Mouse (Mus musculus) bone marrow, adult 2 months (tissue): ENCODE data around the gene Rap1a. TPM values are rescaled to one million over a fixed set of nuclear protein-coding genes. Genes with fewer than 3 reads are reported as not detected.

Experiments used
- H3K27ac ChIP-seq: fragments of 200-500 bp; 2 replicates; pipeline ENCODE4 v1.5.1; 2012; ENCODE audit warnings: low read depth, mild to moderate bottlenecking, control low read depth, inconsistent platforms, low read length; ENCODE audit not compliant: control insufficient read depth, poor library complexity, insufficient read depth
- H3K4me1 ChIP-seq: fragments of 200-500 bp; 2 replicates; pipeline ENCODE4 v1.6.1; 2011; ENCODE audit warnings: low read length; ENCODE audit not compliant: control insufficient read depth, insufficient read depth
- H3K4me3 ChIP-seq: fragments of 200-500 bp; replicated peaks from 2 replicates; pipeline ENCODE3; 2011; ENCODE audit warnings: mild to moderate bottlenecking, low read depth, low read length, control low read depth; ENCODE audit not compliant: control insufficient read depth
- CTCF ChIP-seq: fragments of 200-500 bp; IDR thresholded peaks from 2 replicates; pipeline ENCODE4 v1.5.1; 2011; ENCODE audit warnings: low read length, control low read depth; ENCODE audit not compliant: control insufficient read depth, insufficient read depth
- POLR2A ChIP-seq: fragments of 200-500 bp; IDR thresholded peaks from 2 replicates; pipeline ENCODE4 v1.6.1; 2011; ENCODE audit warnings: low read depth, mild to moderate bottlenecking, control low read depth, low read length, borderline replicate concordance; ENCODE audit not compliant: control insufficient read depth
- WGBS: fragments of 180-500 bp; shearing (Covaris S2); methylation state at CpG from one replicate; pipeline ENCODE4 v1.1.7; 2018; 5-methylcytosine and 5-hydroxymethylcytosine counted together
- polyA plus RNA-seq: library from polyadenylated mRNA; stranded (reverse); fragments of >200 nt; gene quantifications from 2 replicates; pipeline ENCODE4 v1.2.4, GENCODE M21; 2011; ENCODE audit warnings: low replicate concordance; ENCODE audit not compliant: missing spikeins, insufficient read depth, insufficient read length

Rap1a gene
- polyA plus RNA-seq, 1 experiment: 91.9 TPM

DNA sequence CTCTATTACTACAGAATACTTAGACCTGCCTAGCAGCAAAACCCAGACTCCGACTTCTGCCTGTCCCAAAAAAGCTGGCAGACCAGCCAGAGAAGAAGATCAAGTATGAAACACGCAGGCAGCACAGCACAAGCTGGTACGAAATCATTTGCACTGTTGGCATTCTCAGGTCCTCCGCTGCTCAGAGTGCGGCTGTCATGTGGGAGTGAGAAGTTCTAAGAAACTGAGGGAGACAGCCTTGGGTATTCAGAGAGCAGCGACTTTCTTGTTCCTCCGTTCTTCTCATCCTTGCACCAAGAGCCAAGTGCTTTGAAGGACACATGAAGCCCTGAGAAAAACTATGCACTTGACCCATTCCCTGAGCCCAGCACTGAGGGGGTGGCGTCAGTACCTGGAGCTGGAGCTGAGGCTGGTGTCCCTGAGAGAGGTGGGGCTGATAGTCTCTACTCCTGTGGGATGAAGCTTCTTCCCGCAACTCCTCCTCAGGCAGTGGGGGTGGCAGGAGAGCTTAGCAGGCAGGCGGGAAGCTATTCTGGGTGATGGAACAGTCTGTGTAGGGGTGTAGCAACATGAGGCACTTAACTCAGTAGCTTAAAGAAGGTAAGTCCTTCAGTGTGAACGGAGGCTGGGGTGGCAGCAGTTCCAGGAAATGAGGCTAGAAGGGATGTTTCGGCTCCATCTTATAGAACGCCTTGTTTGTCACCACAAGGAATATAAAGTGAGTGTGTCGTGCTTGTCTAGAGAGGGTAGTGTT is 107.6 kb downstream of the Rap1a start:
- no peak for TF ChIP-seq POLR2A
- TF ChIP-seq CTCF: no peak
- H3K4me1 ChIP-seq: no peaks in the 10 kb centered on the region
- H3K4me3 ChIP-seq: no peak overlapping the region
- WGBS: 81% methylated on average over 14 of the region's 14 CpGs
- no peak overlapping the region for H3K27ac ChIP-seq

DNA sequence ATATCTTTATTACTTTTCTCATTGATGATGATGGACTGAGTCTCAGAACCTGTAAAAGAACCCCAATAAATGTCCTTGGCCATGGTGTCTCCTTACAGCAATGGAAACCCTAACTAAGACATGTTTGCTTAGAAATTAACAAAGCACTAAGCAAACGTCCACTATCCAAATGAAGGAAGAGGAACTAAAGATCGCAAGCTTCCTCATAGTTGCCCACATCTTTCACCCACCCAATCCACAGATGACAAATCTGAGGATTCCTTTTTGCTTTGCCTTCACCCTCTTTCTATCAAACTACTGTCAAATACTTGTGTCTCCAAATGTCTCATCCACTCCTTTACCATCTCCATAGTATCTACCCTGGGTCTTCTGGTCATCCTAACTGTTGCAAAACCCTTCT is 112.6 kb downstream of the Rap1a start:
- H3K4me3 ChIP-seq: no peak overlapping the region
- H3K27ac ChIP-seq: no peak overlapping the region
- TF ChIP-seq CTCF: no peak
- no peaks in the 10 kb centered on the region for H3K4me1 ChIP-seq
- WGBS: 14% methylated on average over 2 of the region's 2 CpGs

GRCm38 (mm10) chr3:105687324-105688060 is 113.6 kb downstream of the Rap1a start, which contains the start of gene Ddx20:
TSS of gene Ddx20 (minus strand) at chr3:105687574.
- WGBS: under 1% methylated on average over 72 of the region's 72 CpGs
- H3K4me1 ChIP-seq: no peaks in the 10 kb centered on the region
- peak; percentile 65; the same call in 1 of the 2 replicates for TF ChIP-seq POLR2A
- peak; percentile 80 for TF ChIP-seq CTCF
- H3K27ac ChIP-seq: peak within 1 kb of the TSS; percentile 79
- peak within 1 kb of the TSS; percentile 71 for H3K4me3 ChIP-seq

- 7% methylated on average over 55 of the region's 60 CpGs for WGBS
- TF ChIP-seq POLR2A: no peak
- H3K27ac ChIP-seq: peak overlapping the region; percentile 79
- peak overlapping the region; percentile 71 for H3K4me3 ChIP-seq
- no peaks in the 10 kb centered on the region for H3K4me1 ChIP-seq
Observed at GRCm38 (mm10) chr3:105686394-105687323, 114.5 kb downstream of the Rap1a start.

DNA sequence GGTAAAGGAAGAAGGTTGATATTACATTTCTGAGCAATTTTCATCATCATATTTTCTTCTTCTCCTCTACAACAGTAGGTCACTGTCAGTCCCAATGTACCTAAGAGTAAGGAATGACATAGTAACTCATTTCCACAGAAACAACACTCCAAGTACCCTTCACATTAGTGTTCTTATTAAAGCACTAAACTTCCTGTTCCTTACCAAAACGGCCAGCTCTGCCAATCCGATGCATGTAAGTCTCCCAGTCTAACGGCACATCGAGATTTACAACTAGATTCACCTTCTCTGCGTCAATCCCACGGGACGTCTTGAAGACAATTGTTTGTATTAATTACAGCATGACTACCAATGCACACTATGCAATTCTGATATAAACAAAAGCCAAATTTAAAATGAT is 120.8 kb downstream of the Rap1a start:
- WGBS: 87% methylated on average over 7 of the region's 7 CpGs
- Histone ChIP-seq H3K4me3 (no peak overlapping the region), H3K27ac (no peak overlapping the region), H3K4me1 (no peaks in the 10 kb centered on the region)
- TF ChIP-seq CTCF (no peak), POLR2A (no peak)

Other genes starting within 250 kb of the Rap1a start
- gene Ddx20, start 113.8 kb downstream of the Rap1a start, polyA plus RNA-seq: 16.9 and 20.5 TPM in 2 replicates
- gene Inka2, start 96.7 kb downstream of the Rap1a start, polyA plus RNA-seq: 1.5 TPM in 1 of 2 replicates, not detected in the other
- 1.7 and 3.4 TPM in 2 replicates for gene Adora3, start 69.5 kb upstream of the Rap1a start, polyA plus RNA-seq
- not detected in 2 replicates for gene Tmigd3, start 69.6 kb upstream of the Rap1a start, polyA plus RNA-seq
- 27.2 and 72.9 TPM in 2 replicates for gene I830077J02Rik, start 131.3 kb upstream of the Rap1a start, polyA plus RNA-seq
- 15.8 and 23.9 TPM in 2 replicates for gene Wdr77, start 158.0 kb upstream of the Rap1a start, polyA plus RNA-seq
- gene Atp5f1, start 158.8 kb upstream of the Rap1a start, polyA plus RNA-seq: 125 and 184 TPM in 2 replicates
- gene Ovgp1, start 172.4 kb upstream of the Rap1a start, polyA plus RNA-seq: 5.5 and 16.0 TPM in 2 replicates
- gene Pifo, start 213.3 kb upstream of the Rap1a start, polyA plus RNA-seq: not detected in 2 replicates
- gene Chil5, start 231.5 kb upstream of the Rap1a start, polyA plus RNA-seq: 5.1 and 9.9 TPM in 2 replicates